Mouse (Mus musculus): ENCODE measurements around the gene Gucy2g.
"Not testable (repeated sequence)": the region's sequence is repeated elsewhere in the genome, so short reads cannot be mapped to it uniquely, and the experiment has no call there.

Gene Gucy2g

GRCm38 (mm10) chr19:55162271-55162670 is 78.8 kb downstream of the Gucy2g start:
- DNase-seq: no peak

GRCm38 (mm10) chr19:55159826-55160225 is 81.2 kb downstream of the Gucy2g start:
- DNase-seq: no peak

DNA sequence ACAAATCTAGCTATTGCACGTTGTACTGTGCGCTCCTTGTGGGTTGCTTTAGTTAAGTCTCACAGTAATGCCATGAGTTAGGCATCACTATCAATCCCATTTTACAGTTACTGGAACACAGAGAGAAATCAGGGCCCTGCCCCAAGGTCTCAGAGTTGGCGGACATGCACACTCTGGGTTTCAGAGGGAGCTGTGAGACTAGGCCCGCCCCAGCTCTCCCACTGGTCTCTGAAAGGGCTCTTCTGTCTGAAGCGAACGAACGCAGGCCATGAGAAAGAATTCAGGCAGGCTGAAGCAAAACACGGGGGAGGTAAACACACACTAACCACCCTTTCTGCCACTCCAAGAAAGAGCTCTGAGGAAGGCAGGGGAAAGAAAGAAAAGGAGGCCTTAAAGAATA is 82.4 kb downstream of the Gucy2g start:
- DNase-seq: no peak

- DNase-seq: no peak
Observed at GRCm38 (mm10) chr19:55157029-55157428, 84.0 kb downstream of the Gucy2g start.

- DNase-seq: no peak
Observed at GRCm38 (mm10) chr19:55152983-55153382, 88.1 kb downstream of the Gucy2g start.

- DNase-seq: not testable (repeated sequence)
Observed at GRCm38 (mm10) chr19:55152274-55152673, 88.8 kb downstream of the Gucy2g start.

DNA sequence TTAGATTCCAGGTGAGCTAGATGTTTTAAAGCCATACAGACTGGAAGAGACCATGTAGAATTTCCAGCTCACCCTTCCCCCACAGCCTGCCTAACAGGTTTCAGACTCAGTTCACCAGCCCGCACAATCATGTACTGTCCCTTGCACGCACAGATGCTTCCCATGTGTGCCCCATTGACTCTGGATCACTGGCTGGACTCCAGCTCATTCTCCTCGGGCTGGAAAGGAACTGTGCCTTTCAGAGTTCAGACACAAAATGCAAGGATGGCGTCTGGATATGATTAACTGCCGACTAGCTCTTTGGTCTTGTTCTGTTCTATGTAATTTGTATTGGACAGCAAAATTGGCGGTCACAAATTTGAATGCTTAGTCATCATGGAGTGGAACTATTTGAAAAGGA is 91.4 kb downstream of the Gucy2g start:
- peak; percentile 50 for DNase-seq

GRCm38 (mm10) chr19:55148109-55148508 is 92.9 kb downstream of the Gucy2g start:
- DNase-seq: no peak
